Mouse (Mus musculus) cerebellum, adult 2 months (tissue): ENCODE results near the gene Rplp1. TPM values are rescaled to one million over a fixed set of nuclear protein-coding genes. Genes with fewer than 3 reads are reported as not detected.
A peak's percentile ranks its signal among the peaks of the same experiment; 100 is the strongest.

Experiments
- DNase-seq, 2 experiments: peaks; one replicate each; pipeline ENCODE4 v3.0.0; 2021
- H3K27ac ChIP-seq: fragments of 200-500 bp; 2 replicates; pipeline ENCODE4 v1.5.1; 2012; ENCODE audit warnings: low read length, control low read depth, inconsistent platforms; ENCODE audit not compliant: insufficient read depth
- H3K27me3 ChIP-seq: fragments of 200-500 bp; 2 replicates; pipeline ENCODE4 v1.6.1; 2012; ENCODE audit warnings: inconsistent platforms, mild to moderate bottlenecking, low read length, moderate library complexity; ENCODE audit not compliant: control insufficient read depth, insufficient read depth
- H3K4me1 ChIP-seq: fragments of 200-500 bp; 2 replicates; pipeline ENCODE4 v1.6.1; 2011; ENCODE audit warnings: low read length; ENCODE audit not compliant: control insufficient read depth, insufficient read depth
- H3K4me3 ChIP-seq: fragments of 200-500 bp; replicated peaks from 2 replicates; pipeline ENCODE3; 2011; ENCODE audit warnings: mild to moderate bottlenecking, low read depth, low read length, control low read depth; ENCODE audit not compliant: insufficient read depth
- CTCF ChIP-seq: fragments of 200-500 bp; IDR thresholded peaks from 2 replicates; pipeline ENCODE4 v1.5.1; 2011; ENCODE audit warnings: low read depth, mild to moderate bottlenecking, control low read depth, low read length, moderate library complexity, borderline replicate concordance; ENCODE audit not compliant: insufficient read depth
- POLR2A ChIP-seq: fragments of 200-500 bp; IDR thresholded peaks from 2 replicates; pipeline ENCODE4 v1.6.1; 2011; ENCODE audit warnings: low read length, control low read depth, borderline replicate concordance; ENCODE audit not compliant: insufficient read depth
- WGBS: fragments of 180-500 bp; shearing (Covaris S2); methylation state at CpG from one replicate; pipeline ENCODE4 v1.1.7; 2018; 5-methylcytosine and 5-hydroxymethylcytosine counted together
- polyA plus RNA-seq: library from polyadenylated mRNA; depleted of rRNA; stranded (reverse); fragments of >200 nt; gene quantifications from 2 replicates; pipeline ENCODE4 v1.2.3, GENCODE M21; 2012

The Rplp1 gene
- polyA plus RNA-seq, 1 experiment = 2,566 TPM

- Histone ChIP-seq H3K27ac (no peak overlapping the region), H3K4me3 (no peak overlapping the region), H3K4me1 (no peaks in the 10 kb centered on the region), H3K27me3 (no peaks in the 10 kb centered on the region)
- DNase-seq = no peak
- no peak for TF ChIP-seq CTCF
- no peak for TF ChIP-seq POLR2A
- WGBS = 94% methylated on average over 6 of the region's 6 CpGs
Measured at GRCm38 (mm10) chr9:61917436-61917835, 3.1 kb upstream of the Rplp1 start.

- no peak overlapping the region for H3K27ac ChIP-seq
- 87% methylated on average over 3 of the region's 3 CpGs for WGBS
- TF ChIP-seq POLR2A (no peak), CTCF (no peak)
Measured at GRCm38 (mm10) chr9:61916986-61917385, 2.6 kb upstream of the Rplp1 start.

GRCm38 (mm10) chr9:61915393-61916005 lies 1.2 kb upstream of the Rplp1 start:
- no peak for DNase-seq
- H3K4me1 ChIP-seq = no peaks in the 10 kb centered on the region
- 58% methylated on average over 4 of the region's 4 CpGs for WGBS
- H3K27ac ChIP-seq = no peak overlapping the region
- TF ChIP-seq CTCF (no peak), POLR2A (no peak)
- peak overlapping the region; percentile 84 for H3K4me3 ChIP-seq
- H3K27me3 ChIP-seq = no peaks in the 10 kb centered on the region

More at GRCm38 (mm10) chr9:61916986-61917385, 2.6 kb upstream of the Rplp1 start:
- Histone ChIP-seq H3K4me1 (no peaks in the 10 kb centered on the region), H3K4me3 (no peak overlapping the region), H3K27me3 (no peaks in the 10 kb centered on the region)
- no peak for DNase-seq

- DNase-seq = no peak
- Histone ChIP-seq H3K27me3 (no peaks in the 10 kb centered on the region), H3K4me3 (peak overlapping the region; percentile 84), H3K4me1 (no peaks in the 10 kb centered on the region), H3K27ac (peak overlapping the region; percentile 68)
- 4% methylated on average over 13 of the region's 13 CpGs for WGBS
- TF ChIP-seq CTCF = no peak
- TF ChIP-seq POLR2A = no peak
Measured at GRCm38 (mm10) chr9:61914917-61915300, 567 bp upstream of the Rplp1 start.

- TF ChIP-seq CTCF (no peak), POLR2A (no peak)
- no peak for DNase-seq
- H3K4me3 ChIP-seq = no peak overlapping the region
- WGBS = 60% methylated on average over 6 of the region's 6 CpGs
- H3K27me3 ChIP-seq = no peaks in the 10 kb centered on the region
- no peak overlapping the region for H3K27ac ChIP-seq
- H3K4me1 ChIP-seq = no peaks in the 10 kb centered on the region
Measured at GRCm38 (mm10) chr9:61911300-61912128, 2.8 kb downstream of the Rplp1 start.

GRCm38 (mm10) chr9:61910526-61911256 lies 3.7 kb downstream of the Rplp1 start:
- Histone ChIP-seq H3K27ac (no peak overlapping the region), H3K4me1 (no peaks in the 10 kb centered on the region), H3K27me3 (no peaks in the 10 kb centered on the region), H3K4me3 (no peak overlapping the region)
- 54% methylated on average over 20 of the region's 20 CpGs for WGBS
- no peak for DNase-seq
- TF ChIP-seq CTCF (no peak), POLR2A (no peak)

GRCm38 (mm10) chr9:61909633-61910032 lies 4.7 kb downstream of the Rplp1 start:
- 88% methylated on average over 1 of the region's 1 CpGs for WGBS
- H3K4me1 ChIP-seq = no peaks in the 10 kb centered on the region

More at GRCm38 (mm10) chr9:61909633-61910032, 4.7 kb downstream of the Rplp1 start:
- Histone ChIP-seq H3K4me3 (no peak overlapping the region), H3K27me3 (no peaks in the 10 kb centered on the region), H3K27ac (no peak overlapping the region)
- TF ChIP-seq CTCF (no peak), POLR2A (no peak)
- no peak for DNase-seq
